Mouse (Mus musculus) cortical plate, adult 2 months (tissue): Measurements from ENCODE around the gene Rtp4.

ENCODE experiments used
- CTCF ChIP-seq: fragments of 200-500 bp; IDR thresholded peaks from 2 replicates; pipeline ENCODE4 v1.5.1; 2011; ENCODE audit warnings: mild to moderate bottlenecking, control low read depth, low read length; ENCODE audit not compliant: insufficient read depth; ENCODE audit errors: extremely low read depth
- POLR2A ChIP-seq: fragments of 200-500 bp; IDR thresholded peaks from 2 replicates; pipeline ENCODE4 v1.6.1; 2011; ENCODE audit warnings: mild to moderate bottlenecking, low read length, control low read depth; ENCODE audit not compliant: insufficient read depth; ENCODE audit errors: extremely low read depth

DNA sequence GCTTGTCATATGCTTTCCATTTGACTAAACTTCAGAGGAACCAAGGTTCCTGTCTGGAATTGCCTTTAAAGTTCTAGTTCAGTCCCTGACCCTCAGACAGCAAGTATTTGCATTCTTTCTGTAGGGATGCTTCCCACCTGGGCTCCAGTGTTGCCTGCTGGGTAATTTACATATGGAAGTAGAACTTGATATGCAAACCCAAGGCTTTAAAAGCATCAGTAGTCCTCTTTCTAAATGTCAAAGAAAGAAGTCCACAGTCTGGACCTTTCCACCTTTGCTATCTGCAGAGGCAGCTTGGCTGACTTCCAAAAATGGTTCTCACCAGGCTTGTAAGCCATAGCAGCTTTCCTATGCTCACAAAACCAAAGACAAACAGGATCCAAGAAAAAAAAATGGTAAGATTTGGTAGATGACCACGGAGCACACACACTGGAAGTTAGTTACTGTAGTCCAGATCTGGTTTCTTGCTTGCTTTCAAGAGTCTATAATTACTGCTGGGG lies 87.9 kb downstream of the Rtp4 start:
- TF ChIP-seq POLR2A = no peak
- no peak for TF ChIP-seq CTCF
